Mouse (Mus musculus) limb, embryonic 13.5 days (tissue): Measurements from ENCODE around the gene Camta2. TPM values are rescaled to one million over a fixed set of nuclear protein-coding genes. Genes with fewer than 3 reads are reported as not detected.

Experiments
- ATAC-seq: fragments of 200-750 bp; cut with Nextera tagmentation; 2 replicates; pipeline ENCODE4 v1.8.0; 2017; ENCODE audit warnings: low read depth, moderate number of reproducible peaks, moderate TSS enrichment; ENCODE audit not compliant: low FRiP score
- H3K27ac ChIP-seq: fragments of 300-500 bp; sonication (generic); 2 replicates; pipeline ENCODE4 v1.5.1; 2015; ENCODE audit warnings: inconsistent platforms, mild to moderate bottlenecking, moderate library complexity
- H3K27me3 ChIP-seq: fragments of 300-500 bp; sonication (generic); 2 replicates; pipeline ENCODE4 v1.6.1; 2015; ENCODE audit warnings: mild to moderate bottlenecking, inconsistent platforms
- H3K36me3 ChIP-seq: fragments of 300-500 bp; sonication (generic); 2 replicates; pipeline ENCODE4 v1.6.1; 2015; ENCODE audit warnings: inconsistent platforms, mild to moderate bottlenecking, moderate library complexity
- H3K4me1 ChIP-seq: fragments of 300-500 bp; sonication (generic); 2 replicates; pipeline ENCODE4 v1.6.1; 2015; ENCODE audit warnings: inconsistent platforms
- H3K4me2 ChIP-seq: fragments of 300-500 bp; sonication (generic); replicated peaks from 2 replicates; pipeline ENCODE4 v1.6.1; 2015; ENCODE audit warnings: inconsistent platforms, mild to moderate bottlenecking, moderate library complexity
- H3K4me3 ChIP-seq: fragments of 300-500 bp; sonication (generic); 2 replicates; pipeline ENCODE4 v1.5.1; 2015; ENCODE audit warnings: moderate library complexity, mild to moderate bottlenecking, inconsistent platforms
- H3K9ac ChIP-seq: fragments of 300-500 bp; sonication (generic); 2 replicates; pipeline ENCODE4 v1.6.1; 2015; ENCODE audit warnings: mild to moderate bottlenecking, inconsistent platforms
- H3K9me3 ChIP-seq: fragments of 300-500 bp; sonication (generic); 2 replicates; pipeline ENCODE4 v1.6.1; 2016; ENCODE audit warnings: inconsistent platforms
- WGBS: fragments of 180-500 bp; shearing (Covaris S2); methylation state at CpG from one replicate; pipeline ENCODE4 v1.1.7; 2015; 5-methylcytosine and 5-hydroxymethylcytosine counted together
- polyA plus RNA-seq: library from polyadenylated mRNA; unstranded; fragments of >200 nt; fragmentation: Nextera tagmentation; extraction: Ambion mirVana; gene quantifications from 2 replicates; pipeline ENCODE4 v1.2.1, GENCODE M21; 2015

Gene Camta2
- polyA plus RNA-seq, 1 experiment from 2014 or later = 15.1 TPM

- Histone ChIP-seq H3K4me2 (peak overlapping the region; percentile 97), H3K27me3 (no peaks in the 10 kb centered on the region), H3K4me3 (0 out of 2 replicates have a peak overlapping the region, but pooled peaks have one; percentile 2), H3K9ac (peak overlapping the region; percentile 53), H3K9me3 (no peaks in the 10 kb centered on the region), H3K4me1 (peaks cover 35% of the 10 kb centered on the region), H3K27ac (peak overlapping the region; percentile 98; the same call in 1 of the 2 replicates), H3K36me3 (peaks cover 28% of the 10 kb centered on the region)
- 61% methylated on average over 9 of the region's 9 CpGs for WGBS
- no peak for ATAC-seq
Measured at GRCm38 (mm10) chr11:70657991-70658390, 29.9 kb downstream of the Camta2 start.

GRCm38 (mm10) chr11:70657573-70657972 is 30.3 kb downstream of the Camta2 start:
- no peaks in the 10 kb centered on the region for H3K27me3 ChIP-seq
- peak overlapping the region; percentile 97 for H3K4me2 ChIP-seq
- peak overlapping the region; percentile 53; the same call in 1 of the 2 replicates for H3K9ac ChIP-seq
- WGBS = 41% methylated on average over 6 of the region's 6 CpGs
- peaks cover 39% of the 10 kb centered on the region for H3K4me1 ChIP-seq
- no peak for ATAC-seq
- no peaks in the 10 kb centered on the region for H3K9me3 ChIP-seq
- peaks cover 28% of the 10 kb centered on the region for H3K36me3 ChIP-seq
- H3K27ac ChIP-seq = peak overlapping the region; percentile 98
- H3K4me3 ChIP-seq = peak overlapping the region; percentile 100; the same call in 1 of the 2 replicates

- H3K9ac ChIP-seq = peak within 1 kb of the TSS; percentile 99
- peaks cover 45% of the 10 kb centered on the region for H3K4me1 ChIP-seq
- H3K27me3 ChIP-seq = no peaks in the 10 kb centered on the region
- peak within 1 kb of the TSS; percentile 97 for H3K4me2 ChIP-seq
- peak within 1 kb of the TSS; percentile 98 for H3K27ac ChIP-seq
- ATAC-seq = no peak
- H3K4me3 ChIP-seq = peak within 1 kb of the TSS; percentile 100
- H3K9me3 ChIP-seq = no peaks in the 10 kb centered on the region
- 4% methylated on average over 3 of the region's 3 CpGs for WGBS
- peaks cover 28% of the 10 kb centered on the region for H3K36me3 ChIP-seq
Measured at GRCm38 (mm10) chr11:70656964-70657363, 30.9 kb downstream of the Camta2 start, which contains the start of gene Eno3. Eno3 (plus strand) TSS chr11:70657202.

- Histone ChIP-seq H3K27ac (peak overlapping the region; percentile 98), H3K9me3 (no peaks in the 10 kb centered on the region), H3K4me2 (peak overlapping the region; percentile 97), H3K4me3 (peak overlapping the region; percentile 100), H3K4me1 (peaks cover 49% of the 10 kb centered on the region), H3K27me3 (no peaks in the 10 kb centered on the region), H3K36me3 (peaks cover 28% of the 10 kb centered on the region), H3K9ac (peak overlapping the region; percentile 99)
- ATAC-seq = peak; percentile 48
- 4% methylated on average over 16 of the region's 16 CpGs for WGBS
Measured at GRCm38 (mm10) chr11:70656456-70656927, 31.4 kb downstream of the Camta2 start.

GRCm38 (mm10) chr11:70655571-70656455 is 32.1 kb downstream of the Camta2 start:
- H3K4me3 ChIP-seq = peak overlapping the region; percentile 100
- 0 out of 2 replicates have a peak, but pooled peaks have one; percentile 11 for ATAC-seq
- peak overlapping the region; percentile 98 for H3K27ac ChIP-seq
- WGBS = under 1% methylated on average over 61 of the region's 61 CpGs
- no peaks in the 10 kb centered on the region for H3K27me3 ChIP-seq
- no peaks in the 10 kb centered on the region for H3K9me3 ChIP-seq
- H3K9ac ChIP-seq = peak overlapping the region; percentile 99
- H3K36me3 ChIP-seq = peaks cover 28% of the 10 kb centered on the region
- peaks cover 56% of the 10 kb centered on the region for H3K4me1 ChIP-seq
- peak overlapping the region; percentile 97 for H3K4me2 ChIP-seq

- Histone ChIP-seq H3K4me1 (peaks cover 61% of the 10 kb centered on the region), H3K4me3 (peak overlapping the region; percentile 100), H3K27me3 (no peaks in the 10 kb centered on the region), H3K27ac (peak overlapping the region; percentile 98), H3K36me3 (peaks cover 31% of the 10 kb centered on the region), H3K9ac (peak overlapping the region; percentile 99), H3K4me2 (peak overlapping the region; percentile 97), H3K9me3 (no peaks in the 10 kb centered on the region)
- peak; percentile 51 for ATAC-seq
- WGBS = under 1% methylated on average over 34 of the region's 48 CpGs
Measured at GRCm38 (mm10) chr11:70654923-70655570, 32.9 kb downstream of the Camta2 start.

- no peaks in the 10 kb centered on the region for H3K27me3 ChIP-seq
- H3K4me2 ChIP-seq = peak within 1 kb of the TSS; percentile 97
- peak within 1 kb of the TSS; percentile 99 for H3K9ac ChIP-seq
- peaks cover 67% of the 10 kb centered on the region for H3K4me1 ChIP-seq
- H3K9me3 ChIP-seq = no peaks in the 10 kb centered on the region
- peaks cover 38% of the 10 kb centered on the region for H3K36me3 ChIP-seq
- H3K27ac ChIP-seq = peak within 1 kb of the TSS; percentile 98
- H3K4me3 ChIP-seq = peak within 1 kb of the TSS; percentile 100
- ATAC-seq = peak; percentile 22
- under 1% methylated on average over 44 of the region's 61 CpGs for WGBS
Measured at GRCm38 (mm10) chr11:70654198-70654922, 33.5 kb downstream of the Camta2 start, which contains the start of gene Pfn1. Pfn1 (minus strand) TSS chr11:70654644.

GRCm38 (mm10) chr11:70653345-70654197 is 34.3 kb downstream of the Camta2 start:
- H3K27ac ChIP-seq = peak overlapping the region; percentile 98
- H3K4me1 ChIP-seq = peaks cover 70% of the 10 kb centered on the region
- no peaks in the 10 kb centered on the region for H3K27me3 ChIP-seq
- peak overlapping the region; percentile 97 for H3K4me2 ChIP-seq
- peak overlapping the region; percentile 99 for H3K9ac ChIP-seq
- ATAC-seq = peak; percentile 42; the same call in 1 of the 2 replicates
- no peaks in the 10 kb centered on the region for H3K9me3 ChIP-seq
- H3K4me3 ChIP-seq = peak overlapping the region; percentile 100
- peaks cover 46% of the 10 kb centered on the region for H3K36me3 ChIP-seq
- under 1% methylated on average over 63 of the region's 63 CpGs for WGBS

GRCm38 (mm10) chr11:70652884-70653344 is 35.0 kb downstream of the Camta2 start:
- WGBS = 43% methylated on average over 6 of the region's 6 CpGs
- Histone ChIP-seq H3K27ac (peak overlapping the region; percentile 98), H3K27me3 (no peaks in the 10 kb centered on the region), H3K9me3 (no peaks in the 10 kb centered on the region), H3K4me3 (peak overlapping the region; percentile 100), H3K36me3 (peaks cover 50% of the 10 kb centered on the region), H3K4me1 (peaks cover 70% of the 10 kb centered on the region), H3K9ac (peak overlapping the region; percentile 99), H3K4me2 (peak overlapping the region; percentile 97)
- no peak for ATAC-seq

GRCm38 (mm10) chr11:70652029-70652883 is 35.6 kb downstream of the Camta2 start:
- H3K36me3 ChIP-seq = peaks cover 50% of the 10 kb centered on the region
- H3K27me3 ChIP-seq = no peaks in the 10 kb centered on the region
- ATAC-seq = no peak
- no peaks in the 10 kb centered on the region for H3K9me3 ChIP-seq
- H3K4me3 ChIP-seq = peak overlapping the region; percentile 100
- peaks cover 64% of the 10 kb centered on the region for H3K4me1 ChIP-seq
- peak overlapping the region; percentile 98 for H3K27ac ChIP-seq
- H3K9ac ChIP-seq = peak overlapping the region; percentile 99
- H3K4me2 ChIP-seq = peak overlapping the region; percentile 97
- 46% methylated on average over 12 of the region's 12 CpGs for WGBS
